Mouse (Mus musculus): Measurements from ENCODE around the gene 4930430A15Rik.

Gene 4930430A15Rik

GRCm38 (mm10) chr2:111229502-111229901 is at the start of gene 4930430A15Rik:
4930430A15Rik (minus strand) TSS chr2:111229602.
- DNase-seq (ENCODE audit: inconsistent ontology term): no peak

- DNase-seq (ENCODE audit: inconsistent ontology term): no peak
Measured at GRCm38 (mm10) chr2:111274006-111274405, 44.6 kb upstream of the 4930430A15Rik start, which contains the start of gene Olfr1277. Olfr1277 (minus strand) TSS chr2:111274106.

GRCm38 (mm10) chr2:111254216-111254615 is 24.8 kb upstream of the 4930430A15Rik start, which contains the start of gene Olfr1276:
Olfr1276 (plus strand) TSS chr2:111254516.
- DNase-seq (ENCODE audit: inconsistent ontology term): no peak

- no peak for DNase-seq (ENCODE audit: inconsistent ontology term)
Measured at GRCm38 (mm10) chr2:111235186-111235585, 5.8 kb upstream of the 4930430A15Rik start, which contains the start of gene Olfr1275. Olfr1275 (minus strand) TSS chr2:111235286.

GRCm38 (mm10) chr2:111182068-111182467 is 47.3 kb downstream of the 4930430A15Rik start:
- DNase-seq (ENCODE audit: inconsistent ontology term): no peak

GRCm38 (mm10) chr2:111152836-111153235 is 76.6 kb downstream of the 4930430A15Rik start, which contains the start of gene Gm15130:
Gm15130 (minus strand) TSS chr2:111152936.
- no peak for DNase-seq (ENCODE audit: inconsistent ontology term)

GRCm38 (mm10) chr2:111135739-111136138 is 93.7 kb downstream of the 4930430A15Rik start:
- DNase-seq (ENCODE audit: inconsistent ontology term): no peak

All from Muller cell, postnatal 12 days (primary cell).